Mouse (Mus musculus): ENCODE measurements around the gene Slc25a18. TPM values are rescaled to one million over a fixed set of nuclear protein-coding genes. Genes with fewer than 3 reads are reported as not detected.
"Not testable (repeated sequence)": the region's sequence is repeated elsewhere in the genome, so short reads cannot be mapped to it uniquely, and the experiment has no call there.

The Slc25a18 gene
- total RNA-seq, 4 experiments from 2014 or later: 63.7 to 71.1 (median 66.6) TPM

DNA sequence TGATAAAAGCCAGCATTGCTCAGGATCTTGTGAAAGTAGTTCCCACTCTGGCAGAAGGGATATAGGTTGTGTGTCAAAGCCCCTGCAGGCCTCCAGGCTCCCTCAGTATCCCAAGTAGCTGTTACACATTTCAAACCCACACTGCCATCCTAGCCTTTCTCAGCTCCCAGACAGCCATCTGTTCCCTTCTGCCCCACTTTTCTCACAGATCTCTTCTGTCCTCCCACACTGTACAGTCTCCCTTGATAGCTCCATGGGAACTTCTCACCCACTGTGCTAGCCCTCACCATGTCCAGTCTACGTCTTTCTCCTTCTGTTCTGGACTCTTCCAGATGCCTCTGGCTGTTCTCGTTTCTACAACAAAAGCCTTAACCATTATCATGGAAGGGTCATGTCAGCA lies 22.7 kb downstream of the Slc25a18 start:
- peak in 1 of 2 experiments; percentile 70 for DNase-seq (ENCODE audit: low spot score in 2 of 2)

- DNase-seq (ENCODE audit: low spot score in 2 of 2): peak in 1 of 2 experiments; percentile 74
Measured at GRCm38 (mm10) chr6:120798019-120798418, 24.6 kb downstream of the Slc25a18 start.

GRCm38 (mm10) chr6:120798905-120799304 lies 25.5 kb downstream of the Slc25a18 start:
- no peak for DNase-seq (ENCODE audit: low spot score in 2 of 2)

GRCm38 (mm10) chr6:120799581-120800041 lies 26.2 kb downstream of the Slc25a18 start:
- peak in 1 of 2 experiments; percentile 36 for DNase-seq (ENCODE audit: low spot score in 2 of 2)

GRCm38 (mm10) chr6:120806999-120807737 lies 33.8 kb downstream of the Slc25a18 start:
- DNase-seq (ENCODE audit: low spot score in 2 of 2): no peak

GRCm38 (mm10) chr6:120807738-120808081 lies 34.3 kb downstream of the Slc25a18 start:
- DNase-seq (ENCODE audit: low spot score in 2 of 2): no peak

DNA sequence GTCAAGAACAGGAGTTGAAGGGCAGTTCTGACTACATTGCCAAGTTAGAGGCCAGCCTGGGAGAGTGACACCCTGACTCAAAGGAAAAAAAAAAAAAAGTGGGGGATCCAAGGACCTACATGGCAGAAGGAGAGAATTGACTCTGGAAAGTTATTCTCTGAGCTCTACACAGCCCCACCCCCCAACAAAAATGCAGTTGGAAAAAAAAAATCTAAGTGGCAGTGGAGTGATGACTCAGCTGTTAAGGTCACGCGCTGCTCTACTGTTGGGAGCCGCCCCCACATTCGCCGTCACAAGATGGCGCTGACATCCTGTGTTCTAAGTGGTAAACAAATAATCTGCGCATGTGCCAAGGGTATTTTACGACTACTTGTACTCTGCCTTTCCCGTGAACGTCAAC lies 38.6 kb downstream of the Slc25a18 start:
- DNase-seq (ENCODE audit: low spot score in 2 of 2): not testable (repeated sequence)

DNA sequence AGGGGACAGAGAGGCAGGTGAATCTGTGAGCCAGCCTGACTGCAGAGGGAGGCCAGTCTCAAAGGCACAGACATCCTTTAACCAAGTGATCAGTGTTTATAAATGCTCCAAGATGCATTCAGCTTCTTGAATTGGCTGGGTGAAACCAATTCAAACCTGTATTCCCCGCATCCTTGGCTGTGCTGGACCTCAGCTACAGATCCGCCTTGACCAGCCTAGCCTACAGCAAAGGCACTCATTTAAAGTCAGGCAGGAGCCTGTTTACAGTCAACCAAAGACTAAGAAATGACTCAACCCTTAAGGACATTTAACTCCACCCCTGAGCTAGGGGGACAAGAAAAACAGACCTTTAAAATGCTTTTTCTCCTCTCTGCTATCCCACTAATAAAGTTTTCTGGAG lies 45.9 kb downstream of the Slc25a18 start:
- DNase-seq (ENCODE audit: low spot score in 2 of 2): no peak

DNA sequence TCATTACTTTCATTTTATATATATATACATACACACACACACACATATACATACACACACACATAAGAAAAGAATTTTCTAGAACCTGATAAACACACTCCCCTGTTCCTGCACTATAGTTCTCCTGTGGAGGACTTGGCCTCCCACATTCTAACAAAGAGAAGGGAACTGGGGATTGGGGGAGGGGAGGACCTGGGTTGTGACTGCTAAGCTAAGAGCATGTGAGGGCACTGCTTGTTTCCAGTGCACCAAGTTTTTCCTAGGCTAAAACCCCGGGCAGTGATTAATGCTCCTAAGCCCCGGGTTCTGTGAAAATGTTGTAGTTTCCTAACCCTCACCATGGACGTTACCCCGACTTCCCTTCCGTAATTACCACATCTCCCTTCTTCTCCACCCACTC lies 46.8 kb downstream of the Slc25a18 start:
- no peak for DNase-seq (ENCODE audit: low spot score in 2 of 2)

- no peak for DNase-seq (ENCODE audit: low spot score in 2 of 2)
Measured at GRCm38 (mm10) chr6:120820941-120821340, 47.6 kb downstream of the Slc25a18 start.

DNA sequence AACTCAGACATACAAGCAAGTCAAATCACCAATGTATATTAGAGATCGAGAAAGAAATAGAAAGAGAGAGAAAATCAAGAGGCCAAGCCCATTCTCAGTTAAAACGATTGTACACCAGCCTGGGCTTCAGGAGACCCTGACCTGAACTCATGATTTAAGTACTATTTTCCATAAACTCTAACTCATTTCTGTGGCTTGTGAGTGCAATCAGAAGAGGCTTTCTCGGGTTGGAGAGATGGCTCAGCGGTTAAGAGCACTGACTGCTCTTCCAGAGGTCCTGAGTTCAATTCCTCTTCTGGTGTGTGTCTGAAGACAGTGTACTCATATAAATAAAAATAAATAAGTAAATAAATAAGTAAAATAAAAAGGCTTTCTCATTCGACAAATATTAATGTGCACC lies 48.3 kb downstream of the Slc25a18 start:
- DNase-seq (ENCODE audit: low spot score in 2 of 2): no peak

- peak; percentile 74 to 92 for DNase-seq (ENCODE audit: low spot score in 2 of 2)
Measured at GRCm38 (mm10) chr6:120822307-120822928, 49.0 kb downstream of the Slc25a18 start, which contains the start of gene Atp6v1e1. TSS of gene Atp6v1e1 (minus strand) at chr6:120822793.

DNA sequence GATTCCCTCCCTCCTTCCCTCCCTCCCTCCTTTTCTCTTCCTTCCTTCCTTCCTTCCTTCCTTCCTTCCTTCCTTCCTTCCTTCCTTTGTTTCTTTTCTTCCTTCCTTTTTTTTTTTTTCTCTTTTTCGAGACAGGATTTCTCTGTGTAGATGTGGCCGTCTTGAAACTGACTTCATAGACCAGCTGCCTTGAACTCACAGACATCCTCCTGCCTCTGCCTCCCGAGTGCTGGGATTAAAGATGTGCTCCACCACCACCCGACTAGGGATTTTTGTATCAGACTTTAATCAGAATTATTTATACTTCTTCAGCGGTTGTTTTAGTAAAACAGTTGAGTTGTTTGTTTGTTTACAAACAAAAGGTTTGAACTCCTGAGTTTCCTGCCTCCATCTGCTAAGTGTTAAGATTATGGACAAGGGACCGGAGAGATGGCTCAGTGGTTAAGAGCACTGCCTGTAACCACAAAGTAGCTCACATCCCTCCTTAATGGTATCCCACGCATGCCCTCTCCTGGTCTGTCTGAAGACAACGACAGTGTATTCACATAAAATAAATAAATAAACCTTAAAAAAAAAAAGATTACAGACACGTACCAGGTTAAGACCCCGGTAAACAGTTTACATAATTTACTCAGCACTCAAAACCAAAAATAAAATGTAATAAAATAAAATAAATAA lies 49.7 kb downstream of the Slc25a18 start:
- no peak for DNase-seq (ENCODE audit: low spot score in 2 of 2)

DNA sequence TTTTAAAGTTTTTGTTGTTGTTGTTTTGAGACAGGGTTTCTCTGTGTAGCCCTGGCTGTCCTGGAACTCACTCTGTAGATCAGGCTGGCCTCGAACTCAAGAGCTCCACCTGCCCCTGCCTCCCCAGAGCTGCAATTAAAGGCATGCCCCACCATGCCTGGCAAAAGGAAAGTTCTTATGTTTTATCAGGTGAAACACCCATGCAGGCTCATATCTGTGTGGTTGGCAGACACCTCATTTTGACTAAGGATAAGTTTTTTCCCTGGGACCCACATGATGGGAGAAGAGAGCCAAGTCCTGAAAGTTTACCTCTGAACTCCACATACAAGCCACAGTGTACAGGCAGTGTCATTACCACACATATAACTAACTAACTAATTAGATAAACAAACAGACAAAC lies 56.7 kb downstream of the Slc25a18 start:
- DNase-seq (ENCODE audit: low spot score in 2 of 2): no peak

DNA sequence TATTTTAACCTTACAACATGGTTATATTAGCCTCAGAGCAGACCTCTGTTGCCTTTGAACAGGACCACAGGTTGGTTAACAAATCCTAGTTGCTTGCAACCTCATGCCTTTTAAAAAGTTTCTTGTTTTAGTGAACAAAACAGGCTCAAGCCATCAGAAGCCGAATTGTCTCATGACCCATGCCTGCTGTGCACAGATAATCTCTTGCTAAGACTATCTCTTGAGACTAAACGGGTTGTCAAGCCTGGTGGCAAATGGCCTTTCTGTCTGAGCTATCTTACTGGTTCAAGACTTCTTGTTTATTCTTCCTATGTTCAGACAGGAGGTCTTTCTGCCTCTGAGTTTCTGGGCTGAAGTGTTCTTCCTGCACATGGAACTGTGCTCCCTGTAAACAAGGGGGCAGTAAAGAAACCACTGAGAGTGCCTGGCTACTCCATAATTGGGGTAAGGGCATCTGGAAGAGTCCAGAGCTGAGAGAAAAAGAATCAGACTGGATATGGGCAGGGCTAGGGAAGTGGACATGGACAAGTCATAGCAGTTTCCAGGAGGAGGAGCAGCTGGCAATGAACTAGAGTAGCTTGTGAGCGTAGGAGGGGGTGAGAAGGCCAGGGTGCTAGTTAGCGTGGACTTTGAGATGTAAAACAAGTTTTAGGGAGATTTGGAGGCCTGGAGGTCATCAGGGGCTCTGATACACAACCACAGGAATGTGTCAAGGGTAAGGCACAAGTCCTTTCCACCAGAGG lies 57.7 kb downstream of the Slc25a18 start:
- DNase-seq (ENCODE audit: low spot score in 2 of 2): no peak

GRCm38 (mm10) chr6:120832097-120832496 lies 58.7 kb downstream of the Slc25a18 start:
- DNase-seq (ENCODE audit: low spot score in 2 of 2): no peak

DNA sequence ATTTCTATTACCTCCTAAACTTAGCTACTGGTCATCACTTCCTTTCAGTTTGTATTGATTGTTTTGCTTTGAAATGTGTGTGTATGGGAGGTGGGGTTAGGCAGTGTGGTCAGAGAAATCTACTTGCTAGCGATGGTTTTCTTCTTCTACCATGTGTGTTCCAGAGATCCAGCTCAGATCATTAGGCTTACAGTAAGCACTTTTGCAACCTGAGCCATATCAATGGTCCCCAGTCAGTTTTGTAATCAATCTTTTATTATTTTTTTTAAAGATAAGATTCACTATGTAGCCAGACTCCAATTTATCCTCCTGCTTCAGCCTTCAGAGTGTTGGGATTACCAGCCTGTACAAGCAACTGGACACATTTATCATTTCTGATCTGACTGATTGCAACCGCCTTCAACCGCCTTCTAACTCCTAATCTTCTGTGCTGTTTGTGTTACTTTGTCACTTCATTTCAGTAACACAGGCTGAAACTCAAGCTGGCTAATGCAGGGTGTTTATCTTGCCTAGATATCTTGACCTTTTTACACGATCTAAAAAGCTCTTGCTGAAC lies 61.5 kb downstream of the Slc25a18 start:
- no peak for DNase-seq (ENCODE audit: low spot score in 2 of 2)

- DNase-seq (ENCODE audit: low spot score in 2 of 2): peak; percentile 86 to 98
Measured at GRCm38 (mm10) chr6:120835474-120836374, 62.3 kb downstream of the Slc25a18 start, which contains the start of gene Bcl2l13. TSS of gene Bcl2l13 (plus strand) at chr6:120836212.

DNA sequence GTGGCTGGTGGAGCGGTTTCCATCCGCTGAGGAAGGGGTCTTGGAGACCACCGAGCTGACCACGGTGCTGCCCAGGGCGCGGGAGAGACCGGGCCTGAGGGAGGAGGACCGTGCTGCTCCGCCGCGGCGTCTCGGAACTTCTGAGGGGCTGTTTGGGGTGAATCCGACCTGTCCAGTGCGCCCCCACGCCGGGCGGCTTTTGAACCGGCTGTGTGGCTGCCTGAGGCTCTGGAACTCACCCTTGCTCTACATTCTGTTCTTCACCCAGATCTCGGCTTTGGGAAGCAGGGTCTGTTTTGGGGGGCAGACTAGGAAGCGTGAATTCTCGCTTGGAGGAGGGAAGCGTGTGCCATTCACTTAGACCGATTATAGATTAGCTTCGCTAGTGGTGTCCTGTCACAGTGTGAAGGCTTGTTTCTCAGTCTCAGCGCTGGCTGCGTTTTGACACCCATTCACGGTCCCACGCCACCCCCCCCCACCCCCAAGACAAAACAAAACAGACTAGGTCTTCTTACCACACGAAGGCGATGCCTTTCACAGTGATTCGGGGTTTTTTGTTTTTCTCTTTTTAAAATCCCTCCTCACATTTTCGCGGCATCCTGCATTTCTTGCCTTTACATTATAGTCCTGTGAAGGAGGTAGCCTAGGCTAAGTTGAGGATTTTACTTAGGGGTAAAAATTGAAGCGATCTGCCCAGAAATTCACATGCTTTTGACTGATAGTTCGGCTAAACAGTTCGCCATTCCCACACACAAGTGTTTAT lies 63.2 kb downstream of the Slc25a18 start:
- no peak for DNase-seq (ENCODE audit: low spot score in 2 of 2)

All from left cerebral cortex, adult 8-10 months (tissue).